Mouse (Mus musculus): ENCODE results near the gene Endou. TPM values are rescaled to one million over a fixed set of nuclear protein-coding genes. Genes with fewer than 3 reads are reported as not detected.
"Not testable (repeated sequence)": the region's sequence is repeated elsewhere in the genome, so short reads cannot be mapped to it uniquely, and the experiment has no call there.

Gene Endou
- polyA plus RNA-seq, 1 experiment from 2014 or later, result 3.0 TPM

DNA sequence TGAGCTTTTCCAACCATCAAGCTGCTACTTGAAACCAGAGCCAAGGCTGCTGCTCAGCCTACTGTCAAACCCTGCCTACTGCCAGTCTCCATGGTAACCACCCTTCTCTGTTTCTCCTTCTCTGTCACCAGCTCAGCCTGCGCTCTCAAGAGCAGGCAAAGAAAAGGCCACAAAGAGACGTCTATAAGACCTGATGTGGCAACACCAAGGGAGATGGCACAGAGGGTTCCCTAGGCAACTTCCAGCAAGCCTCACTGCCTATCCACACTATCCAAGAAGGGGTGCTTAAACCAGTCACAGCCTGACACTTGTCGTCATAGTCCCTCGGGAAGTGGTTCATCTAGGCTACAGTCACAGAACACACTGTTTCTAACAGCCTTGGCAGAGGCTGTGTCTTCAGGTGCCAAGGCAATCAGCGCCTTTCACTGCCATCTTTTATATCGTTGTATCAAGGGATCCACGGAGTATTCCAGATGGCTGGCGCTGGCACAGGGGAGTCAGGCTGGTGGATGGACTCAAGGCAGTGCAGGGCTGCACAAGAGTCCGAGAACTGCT lies 58.9 kb downstream of the Endou start:
- peak; percentile 34; the same call in 1 of the 2 replicates for ATAC-seq (ENCODE audit: low FRiP score, low read depth)
- 79% methylated on average over 9 of the region's 9 CpGs for WGBS

GRCm38 (mm10) chr15:97670554-97670953 lies 60.6 kb downstream of the Endou start:
- ATAC-seq (ENCODE audit: low FRiP score, low read depth), result no peak
- H3K4me3 ChIP-seq, result no peak overlapping the region
- H3K27me3 ChIP-seq, result no peaks in the 10 kb centered on the region
- H3K9me3 ChIP-seq, result no peaks in the 10 kb centered on the region
- no peak overlapping the region for H3K27ac ChIP-seq
- WGBS, result 90% methylated on average over 6 of the region's 6 CpGs
- H3K4me2 ChIP-seq (replicated peaks), result no peak overlapping the region
- peaks cover 30% of the 10 kb centered on the region for H3K36me3 ChIP-seq
- H3K4me1 ChIP-seq, result no peaks in the 10 kb centered on the region
- H3K9ac ChIP-seq, result no peak overlapping the region

More for the DNA sequence above, 58.9 kb downstream of the Endou start:
- no peaks in the 10 kb centered on the region for H3K27me3 ChIP-seq
- no peak overlapping the region for H3K4me3 ChIP-seq
- no peaks in the 10 kb centered on the region for H3K4me1 ChIP-seq
- H3K36me3 ChIP-seq, result peaks cover 47% of the 10 kb centered on the region
- no peak overlapping the region for H3K4me2 ChIP-seq (replicated peaks)
- no peak overlapping the region; the same call in 1 of the 2 replicates for H3K27ac ChIP-seq
- no peak overlapping the region for H3K9ac ChIP-seq
- no peaks in the 10 kb centered on the region for H3K9me3 ChIP-seq

GRCm38 (mm10) chr15:97668158-97668877 lies 62.8 kb downstream of the Endou start:
- H3K9ac ChIP-seq; H3K27ac ChIP-seq; H3K9me3 ChIP-seq; H3K4me3 ChIP-seq; ATAC-seq (ENCODE audit: low FRiP score, low read depth); H3K4me1 ChIP-seq; H3K27me3 ChIP-seq; H3K4me2 ChIP-seq (replicated peaks): not testable (repeated sequence)
- H3K36me3 ChIP-seq, result peaks cover 11% of the 10 kb centered on the region
- WGBS, result 70% methylated on average over 16 of the region's 17 CpGs

DNA sequence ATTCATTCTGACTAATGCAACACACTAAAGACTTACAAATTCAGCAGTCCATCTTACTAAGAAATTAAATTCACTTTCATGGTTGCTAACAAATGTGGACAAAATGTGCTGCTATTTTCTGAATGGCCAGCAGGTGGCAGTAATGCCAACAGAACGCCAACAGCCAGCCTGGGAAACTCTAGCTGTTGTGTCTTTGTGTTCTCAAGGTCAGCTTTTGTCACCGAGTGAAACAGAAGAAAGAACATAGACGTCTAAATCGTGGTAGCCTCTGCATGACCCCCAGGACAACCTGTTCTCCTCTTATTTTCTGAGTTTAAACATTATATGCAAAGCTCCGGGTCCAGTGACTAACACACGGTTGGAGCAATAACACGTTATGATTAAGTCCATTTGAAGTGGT lies 63.7 kb downstream of the Endou start:
- Histone ChIP-seq H3K36me3 (0 out of 2 replicates have a peak, but pooled peaks cover 3% of the 10 kb centered on the region), H3K27me3 (no peaks in the 10 kb centered on the region), H3K4me2 (replicated peaks) (0 out of 2 replicates have a peak overlapping the region, but pooled peaks have one; percentile 19), H3K9me3 (no peaks in the 10 kb centered on the region), H3K27ac (no peak overlapping the region), H3K9ac (no peak overlapping the region), H3K4me1 (0 out of 2 replicates have a peak, but pooled peaks cover 3% of the 10 kb centered on the region), H3K4me3 (no peak overlapping the region)
- whole genome bisulfite sequencing, result 39% methylated on average over 7 of the region's 7 CpGs
- no peak for ATAC-seq (ENCODE audit: low FRiP score, low read depth)

- WGBS, result 91% methylated on average over 10 of the region's 10 CpGs
- ATAC-seq (ENCODE audit: low FRiP score, low read depth), result no peak
- Histone ChIP-seq H3K9me3 (no peaks in the 10 kb centered on the region), H3K27ac (no peak overlapping the region), H3K36me3 (no peaks in the 10 kb centered on the region), H3K9ac (no peak overlapping the region), H3K4me2 (replicated peaks) (no peak overlapping the region), H3K4me1 (0 out of 2 replicates have a peak, but pooled peaks cover 3% of the 10 kb centered on the region), H3K27me3 (no peaks in the 10 kb centered on the region), H3K4me3 (no peak overlapping the region)
Observed at GRCm38 (mm10) chr15:97666457-97666770, 64.7 kb downstream of the Endou start.

DNA sequence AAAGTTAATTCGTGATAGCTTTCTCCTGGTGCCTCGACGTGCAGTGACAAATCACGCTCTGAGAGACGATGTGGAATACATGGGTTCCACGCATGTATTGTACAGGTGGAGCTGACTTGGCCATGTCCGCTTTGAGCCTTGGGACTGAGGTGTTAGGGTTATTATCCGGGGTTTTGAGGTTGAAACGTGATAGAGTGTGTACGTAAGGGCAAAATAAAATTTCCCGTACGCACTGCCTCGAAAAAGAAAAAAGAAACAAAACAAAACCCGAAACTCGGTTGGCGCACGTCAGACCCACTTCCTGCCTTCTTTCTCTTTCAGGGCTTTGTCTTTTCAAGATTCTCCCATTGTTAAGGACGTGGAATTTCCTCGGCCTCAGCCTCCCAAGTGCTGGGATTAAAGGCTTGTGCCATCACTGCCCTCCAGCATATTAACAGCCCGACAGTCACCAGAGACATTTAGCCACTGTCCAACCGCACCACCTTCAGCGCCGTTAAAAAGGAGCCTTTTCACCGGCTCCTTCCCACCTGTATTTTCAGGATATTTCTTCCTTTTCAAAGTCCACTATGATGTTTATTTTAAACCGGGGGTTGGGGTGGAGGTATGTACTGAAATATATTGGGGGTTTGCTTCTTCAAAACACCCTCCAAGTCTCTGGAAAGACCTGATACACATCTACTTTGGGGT lies 65.2 kb downstream of the Endou start:
- H3K9ac ChIP-seq, result no peak overlapping the region
- no peaks in the 10 kb centered on the region for H3K9me3 ChIP-seq
- H3K36me3 ChIP-seq, result no peaks in the 10 kb centered on the region
- WGBS, result 77% methylated on average over 25 of the region's 25 CpGs
- H3K4me2 ChIP-seq (replicated peaks), result no peak overlapping the region
- H3K27ac ChIP-seq, result no peak overlapping the region
- ATAC-seq (ENCODE audit: low FRiP score, low read depth), result no peak
- no peak overlapping the region for H3K4me3 ChIP-seq
- H3K4me1 ChIP-seq, result 0 out of 2 replicates have a peak, but pooled peaks cover 3% of the 10 kb centered on the region
- H3K27me3 ChIP-seq, result no peaks in the 10 kb centered on the region

- Histone ChIP-seq H3K27ac (no peak overlapping the region), H3K36me3 (no peaks in the 10 kb centered on the region), H3K4me2 (replicated peaks) (no peak overlapping the region), H3K9me3 (no peaks in the 10 kb centered on the region), H3K9ac (no peak overlapping the region), H3K27me3 (no peaks in the 10 kb centered on the region), H3K4me3 (no peak overlapping the region), H3K4me1 (0 out of 2 replicates have a peak, but pooled peaks cover 3% of the 10 kb centered on the region)
- ATAC-seq (ENCODE audit: low FRiP score, low read depth), result no peak
- 60% methylated on average over 16 of the region's 16 CpGs for WGBS
Observed at GRCm38 (mm10) chr15:97664981-97665668, 66.0 kb downstream of the Endou start.

- H3K4me2 ChIP-seq (replicated peaks), result peak overlapping the region; percentile 83
- no peaks in the 10 kb centered on the region for H3K27me3 ChIP-seq
- H3K9ac ChIP-seq, result peak overlapping the region; percentile 65
- H3K36me3 ChIP-seq, result no peaks in the 10 kb centered on the region
- 7% methylated on average over 19 of the region's 19 CpGs for WGBS
- H3K9me3 ChIP-seq, result no peaks in the 10 kb centered on the region
- no peak overlapping the region for H3K27ac ChIP-seq
- H3K4me3 ChIP-seq, result peak overlapping the region; percentile 48
- 0 out of 2 replicates have a peak, but pooled peaks cover 3% of the 10 kb centered on the region for H3K4me1 ChIP-seq
- 0 out of 2 replicates have a peak, but pooled peaks have one; percentile 51 for ATAC-seq (ENCODE audit: low FRiP score, low read depth)
Observed at GRCm38 (mm10) chr15:97663750-97664406, 67.3 kb downstream of the Endou start.

Other genes starting within 250 kb of the Endou start
- gene Rpap3, start 25.5 kb downstream of the Endou start, polyA plus RNA-seq (2015; fragmentation: Nextera tagmentation; extraction: Ambion mirVana), result 27.5 and 30.8 TPM in 2 replicates
- gene Rapgef3, start 36.6 kb upstream of the Endou start, polyA plus RNA-seq (2015; fragmentation: Nextera tagmentation; extraction: Ambion mirVana), result 10.9 and 11.2 TPM in 2 replicates
- 39.5 and 41.7 TPM in 2 replicates for gene Slc48a1, start 47.2 kb upstream of the Endou start, polyA plus RNA-seq (2015; fragmentation: Nextera tagmentation; extraction: Ambion mirVana)
- gene Hdac7, start 113.2 kb upstream of the Endou start, polyA plus RNA-seq (2015; fragmentation: Nextera tagmentation; extraction: Ambion mirVana), result 32.6 and 34.8 TPM in 2 replicates
- 0.82 and 1.0 TPM in 2 replicates for gene Vdr, start 179.3 kb upstream of the Endou start, polyA plus RNA-seq (2015; fragmentation: Nextera tagmentation; extraction: Ambion mirVana)
- 35.9 and 37.9 TPM in 2 replicates for gene Tmem106c, start 232.9 kb upstream of the Endou start, polyA plus RNA-seq (2015; fragmentation: Nextera tagmentation; extraction: Ambion mirVana)